Mouse (Mus musculus) spleen, adult 2 months (tissue): ENCODE results near the gene Mrpl11. TPM values are rescaled to one million over a fixed set of nuclear protein-coding genes. Genes with fewer than 3 reads are reported as not detected.

Source experiments
- DNase-seq, 2 experiments: peaks; one replicate each; pipeline versions ENCODE4 v3.0.0 to v3.0.0-alpha.2; 2012 to 2021; ENCODE audit warnings: low spot score in 2 of 2, low read depth in 1 of 2
- H3K27ac ChIP-seq: fragments of 200-500 bp; 2 replicates; pipeline ENCODE4 v1.5.1; 2012; ENCODE audit warnings: low read length, inconsistent platforms; ENCODE audit not compliant: insufficient read depth
- H3K27me3 ChIP-seq: fragments of 200-500 bp; 2 replicates; pipeline ENCODE4 v1.6.1; 2012; ENCODE audit warnings: mild to moderate bottlenecking, moderate library complexity, low read length, inconsistent platforms; ENCODE audit not compliant: control insufficient read depth, insufficient read depth
- H3K36me3 ChIP-seq: fragments of 200-500 bp; 2 replicates; pipeline ENCODE4 v1.6.1; 2012; ENCODE audit warnings: mild to moderate bottlenecking, low read length, inconsistent platforms; ENCODE audit not compliant: control insufficient read depth, insufficient read depth
- H3K4me1 ChIP-seq: fragments of 200-500 bp; 2 replicates; pipeline ENCODE4 v1.6.1; 2011; ENCODE audit warnings: inconsistent platforms; ENCODE audit not compliant: control insufficient read depth, insufficient read depth, insufficient read length
- H3K4me3 ChIP-seq: fragments of 200-500 bp; 2 replicates; pipeline ENCODE4 v1.5.1; 2011; ENCODE audit warnings: mild to moderate bottlenecking, inconsistent platforms; ENCODE audit not compliant: insufficient read depth, insufficient read length; ENCODE audit errors: extremely low read depth
- CTCF ChIP-seq: fragments of 200-500 bp; IDR thresholded peaks from 2 replicates; pipeline ENCODE4 v1.5.1; 2011; ENCODE audit warnings: mild to moderate bottlenecking, inconsistent platforms; ENCODE audit not compliant: insufficient read depth, insufficient read length, insufficient replicate concordance; ENCODE audit errors: extremely low read depth
- POLR2A ChIP-seq: fragments of 200-500 bp; IDR thresholded peaks from 2 replicates; pipeline ENCODE4 v1.6.1; 2011; ENCODE audit warnings: low read depth, low read length, inconsistent platforms
- WGBS: fragments of 180-500 bp; shearing (Covaris S2); methylation state at CpG from one replicate; pipeline ENCODE4 v1.1.7; 2018; 5-methylcytosine and 5-hydroxymethylcytosine counted together
- polyA plus RNA-seq: library from polyadenylated mRNA; depleted of rRNA; stranded (reverse); fragments of >200 nt; gene quantifications from 2 replicates; pipeline ENCODE4 v1.2.3, GENCODE M21; 2012; rRNA removed

Gene Mrpl11
- 14.1 and 14.5 TPM in 2 replicates for polyA plus RNA-seq

DNA sequence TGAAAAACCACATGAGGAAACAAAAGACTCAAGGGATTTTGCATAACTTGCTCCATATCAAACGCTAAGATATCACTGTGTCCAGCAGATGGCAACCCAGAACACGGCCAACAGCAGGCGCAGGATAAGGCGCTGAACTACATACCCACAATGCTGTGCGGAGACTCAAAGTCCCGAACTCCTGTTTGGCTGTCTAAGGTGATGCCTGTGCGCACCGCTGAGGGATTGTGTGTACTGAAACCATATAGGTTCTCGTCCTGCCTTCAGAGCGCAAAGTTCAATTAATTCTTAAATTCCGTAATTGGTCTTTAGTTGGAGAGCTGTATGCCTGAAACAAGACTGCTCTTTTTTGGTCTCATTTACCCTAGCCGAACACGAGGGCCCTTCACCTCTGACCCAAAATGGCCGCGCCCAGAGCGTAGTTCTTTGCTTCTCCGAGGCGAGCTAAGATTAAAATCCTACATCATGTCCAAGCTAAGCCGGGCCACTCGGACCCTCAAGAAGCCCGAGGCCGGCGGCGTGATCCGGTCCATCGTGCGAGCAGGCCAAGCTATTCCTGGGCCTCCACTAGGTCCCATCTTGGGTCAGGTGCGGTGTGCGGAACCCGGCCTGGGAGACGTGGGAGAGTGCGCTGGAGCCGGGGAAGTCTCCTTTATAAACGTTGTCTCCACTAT, at the start of gene Mrpl11:
TSS of gene Mrpl11 (plus strand) at position 220 of the 674 bp plus-strand sequence.
- WGBS, result under 1% methylated on average over 34 of the region's 34 CpGs
- TF ChIP-seq CTCF (peak; percentile 65; the same call in 1 of the 2 replicates), POLR2A (0 out of 2 replicates have a peak, but pooled peaks have one; percentile 19)
- Histone ChIP-seq H3K27me3 (no peaks in the 10 kb centered on the region), H3K4me1 (no peaks in the 10 kb centered on the region), H3K36me3 (peaks cover 3% of the 10 kb centered on the region; the same call in 1 of the 2 replicates), H3K27ac (peak within 1 kb of the TSS; percentile 66), H3K4me3 (peak within 1 kb of the TSS; percentile 96)
- peak; percentile 87 to 89 for DNase-seq

DNA sequence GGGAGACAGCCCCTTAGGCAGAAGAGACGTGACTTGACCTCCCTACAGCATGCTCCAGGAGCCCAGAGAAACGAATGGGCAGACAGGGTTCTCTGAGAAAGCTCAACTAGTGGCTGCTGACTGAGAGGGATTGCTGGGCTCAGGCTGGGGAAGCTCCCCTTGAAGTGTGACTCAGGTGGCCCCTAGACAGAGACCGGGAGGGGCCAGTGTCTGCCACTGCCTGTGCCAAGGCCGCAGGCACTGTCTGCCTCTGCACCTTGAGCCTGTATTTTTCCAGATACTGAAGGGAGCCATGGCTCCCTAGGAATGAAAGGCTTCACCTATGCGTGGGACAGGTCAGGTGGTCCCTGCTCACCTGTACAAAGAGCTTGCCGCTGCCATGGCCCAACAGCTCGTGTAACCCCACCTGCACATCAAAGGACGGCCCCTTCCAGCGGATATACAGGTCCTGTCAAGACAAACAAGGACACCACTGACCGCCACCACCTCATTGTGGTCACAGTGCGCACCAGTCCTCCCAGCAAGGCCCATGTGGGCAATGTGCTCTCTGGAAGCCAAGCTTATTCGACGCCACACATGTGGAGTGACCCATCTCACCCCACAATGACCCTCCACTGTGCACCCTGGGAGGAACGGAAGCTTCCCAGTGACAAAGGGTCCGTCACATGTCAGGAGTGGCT, 45.9 kb upstream of the Mrpl11 start:
- no peaks in the 10 kb centered on the region for H3K27me3 ChIP-seq
- no peak overlapping the region for H3K27ac ChIP-seq
- H3K36me3 ChIP-seq, result peaks cover 61% of the 10 kb centered on the region
- no peaks in the 10 kb centered on the region for H3K4me1 ChIP-seq
- no peak for DNase-seq
- TF ChIP-seq CTCF (no peak), POLR2A (no peak)
- WGBS, result 96% methylated on average over 15 of the region's 15 CpGs
- no peak overlapping the region for H3K4me3 ChIP-seq

DNA sequence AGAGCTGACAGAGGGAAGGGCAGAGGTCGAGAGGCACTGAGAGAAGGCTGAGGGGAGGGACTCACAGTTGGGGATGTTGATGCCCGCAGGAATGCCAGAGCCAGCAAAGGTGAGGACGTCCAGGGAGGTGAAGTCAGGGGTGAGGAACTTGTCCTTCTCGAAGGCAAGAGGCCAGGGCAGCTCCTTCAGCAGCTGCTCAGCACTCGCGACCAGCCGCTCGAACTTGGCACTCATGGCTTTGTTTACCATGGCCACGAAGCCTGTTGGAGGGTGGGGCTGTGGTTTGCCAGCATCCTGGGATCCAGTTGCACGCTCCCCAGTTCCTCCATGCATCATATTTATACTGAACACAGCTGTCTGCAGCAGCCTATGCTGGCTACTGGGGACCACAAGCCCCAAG, 45.1 kb upstream of the Mrpl11 start:
- no peak for DNase-seq
- no peak overlapping the region for H3K4me3 ChIP-seq
- H3K27me3 ChIP-seq, result no peaks in the 10 kb centered on the region
- WGBS, result 85% methylated on average over 10 of the region's 10 CpGs
- peaks cover 66% of the 10 kb centered on the region for H3K36me3 ChIP-seq
- no peak for TF ChIP-seq CTCF
- no peak for TF ChIP-seq POLR2A
- H3K27ac ChIP-seq, result no peak overlapping the region
- H3K4me1 ChIP-seq, result no peaks in the 10 kb centered on the region

DNA sequence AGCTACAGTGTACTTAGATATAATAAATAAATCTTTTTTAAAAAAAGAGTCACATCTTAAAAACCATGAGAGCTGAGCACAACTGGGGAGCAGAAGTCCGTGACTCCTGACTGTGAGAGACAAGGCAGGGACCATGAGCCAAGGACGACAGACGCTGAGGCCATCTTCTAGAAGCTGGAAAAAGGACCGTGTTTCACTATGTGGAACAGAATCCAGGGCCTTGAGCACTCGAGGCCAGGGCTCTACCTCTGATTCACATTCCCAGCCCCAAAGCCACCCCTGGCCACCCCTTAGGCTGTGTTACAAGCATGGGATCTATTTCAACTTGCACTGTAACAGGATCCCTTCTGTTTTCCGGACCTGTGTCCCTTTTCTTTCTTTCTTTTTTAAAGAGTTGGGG, 42.3 kb upstream of the Mrpl11 start:
- H3K36me3 ChIP-seq, result peaks cover 66% of the 10 kb centered on the region

DNA sequence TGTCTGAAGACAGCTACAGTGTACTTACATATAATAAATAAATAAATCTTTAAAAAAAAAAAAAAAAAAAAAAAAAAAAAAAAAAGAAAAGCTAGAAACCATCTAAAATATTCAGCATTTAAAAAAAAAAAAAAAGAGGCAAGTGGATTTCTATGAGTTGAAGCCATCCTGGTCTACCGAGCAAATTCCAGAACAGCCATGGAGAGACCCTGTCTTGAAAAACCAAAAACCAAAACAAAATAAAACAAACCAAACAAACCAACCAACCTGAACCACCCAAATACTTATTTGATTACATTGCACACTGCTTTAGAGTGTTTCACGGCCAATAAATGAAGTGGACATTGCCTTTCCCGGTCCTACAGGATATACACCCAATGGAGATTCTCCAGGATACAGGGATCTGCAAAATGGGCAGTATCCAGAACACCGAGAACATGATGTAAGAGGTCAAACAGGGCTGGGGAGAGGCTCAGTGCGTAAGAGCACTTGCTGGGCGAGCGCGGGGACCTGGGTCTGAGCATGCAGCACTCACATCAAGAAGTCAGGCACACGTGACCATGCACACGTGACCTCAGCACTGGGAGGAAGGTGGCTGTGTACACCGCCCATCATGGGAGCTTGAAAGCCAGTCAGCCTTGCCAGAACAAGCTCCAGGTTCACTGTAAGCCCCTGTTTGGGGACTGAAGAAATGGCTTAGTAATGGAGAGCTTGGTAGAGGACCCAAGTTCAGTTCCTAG, 36.7 kb upstream of the Mrpl11 start:
- DNase-seq, result no peak
- 95% methylated on average over 11 of the region's 11 CpGs for WGBS
- Histone ChIP-seq H3K4me1 (peaks cover 3% of the 10 kb centered on the region; the same call in 1 of the 2 replicates), H3K36me3 (peaks cover 31% of the 10 kb centered on the region), H3K27ac (no peak overlapping the region), H3K4me3 (no peak overlapping the region), H3K27me3 (no peaks in the 10 kb centered on the region)
- TF ChIP-seq CTCF, result no peak
- TF ChIP-seq POLR2A, result no peak

More for the DNA sequence above, 42.3 kb upstream of the Mrpl11 start:
- no peak overlapping the region for H3K27ac ChIP-seq
- WGBS, result 86% methylated on average over 6 of the region's 6 CpGs
- TF ChIP-seq POLR2A (no peak), CTCF (no peak)
- no peak for DNase-seq
- H3K27me3 ChIP-seq, result no peaks in the 10 kb centered on the region
- H3K4me3 ChIP-seq, result no peak overlapping the region
- H3K4me1 ChIP-seq, result no peaks in the 10 kb centered on the region

DNA sequence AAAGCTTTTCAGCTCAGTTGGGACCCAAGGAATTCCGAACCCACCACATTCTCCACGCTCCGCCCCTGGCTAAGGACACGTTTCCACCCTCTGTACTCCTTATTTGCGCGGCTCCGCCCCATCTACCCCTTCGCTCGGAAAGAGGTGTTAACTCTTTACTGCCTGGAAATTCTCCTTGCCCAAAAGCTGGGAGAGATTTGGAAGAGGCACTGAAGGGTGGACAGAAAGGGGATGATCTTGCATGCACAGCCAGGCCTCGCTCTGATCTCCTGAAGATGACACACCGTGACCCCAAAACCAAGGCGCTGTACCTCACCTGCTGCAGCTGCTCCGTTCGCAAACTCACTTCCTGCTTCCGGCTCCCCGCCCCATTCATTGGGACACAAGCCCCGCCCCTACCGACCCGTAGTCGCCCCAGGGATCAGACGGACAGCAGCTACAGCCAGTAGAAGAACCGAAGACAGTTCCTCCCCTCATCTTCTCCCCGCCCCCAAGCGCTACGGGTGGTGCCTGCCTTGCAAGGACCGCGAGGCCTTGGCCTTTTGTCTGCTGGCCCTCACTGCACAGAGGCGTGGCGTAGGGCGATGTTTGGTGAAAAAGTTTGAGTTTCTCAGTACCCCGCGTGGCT, 33.9 kb upstream of the Mrpl11 start, which contains the start of gene Dpp3:
TSS of gene Dpp3 (minus strand) at position 384 of the 628 bp plus-strand sequence.
- H3K27ac ChIP-seq, result peak within 1 kb of the TSS; percentile 17; the same call in 1 of the 2 replicates
- H3K4me1 ChIP-seq, result peaks cover 3% of the 10 kb centered on the region; the same call in 1 of the 2 replicates
- H3K36me3 ChIP-seq, result peaks cover 6% of the 10 kb centered on the region
- H3K4me3 ChIP-seq, result peak within 1 kb of the TSS; percentile 75
- TF ChIP-seq CTCF (no peak), POLR2A (peak; percentile 76; the same call in 1 of the 2 replicates)
- WGBS, result under 1% methylated on average over 32 of the region's 32 CpGs
- peak; percentile 92 to 100 for DNase-seq
- no peaks in the 10 kb centered on the region for H3K27me3 ChIP-seq

DNA sequence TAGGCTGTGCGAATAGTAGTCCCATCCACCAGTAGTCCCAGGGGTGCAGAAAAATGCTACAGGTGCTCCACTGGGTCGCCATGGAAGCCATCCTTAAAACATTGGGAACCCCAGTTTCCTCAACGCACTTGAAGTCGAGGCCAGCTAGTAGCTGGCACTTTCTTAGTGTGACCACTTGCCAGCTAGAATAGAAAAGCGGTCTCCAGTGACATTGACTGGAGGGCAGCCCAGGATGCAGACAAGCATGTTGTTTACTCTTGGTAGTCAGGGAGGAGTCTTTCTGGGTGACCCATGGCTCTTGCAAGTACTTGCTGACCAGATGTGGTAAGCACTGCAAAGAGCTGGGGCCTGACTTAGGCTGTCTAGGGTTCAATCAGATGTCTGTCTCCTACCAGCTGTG, 33.2 kb upstream of the Mrpl11 start:
- H3K4me3 ChIP-seq, result no peak overlapping the region
- no peak for DNase-seq
- H3K4me1 ChIP-seq, result peaks cover 3% of the 10 kb centered on the region; the same call in 1 of the 2 replicates
- no peaks in the 10 kb centered on the region; the same call in 1 of the 2 replicates for H3K36me3 ChIP-seq
- 80% methylated on average over 5 of the region's 5 CpGs for WGBS
- TF ChIP-seq POLR2A, result no peak
- no peak for TF ChIP-seq CTCF
- H3K27ac ChIP-seq, result no peak overlapping the region
- H3K27me3 ChIP-seq, result no peaks in the 10 kb centered on the region
